Mouse (Mus musculus) thymus, adult 2 months (tissue): Measurements from ENCODE around the gene Ggt5.

Experiments
- CTCF ChIP-seq: fragments of 200-500 bp; IDR thresholded peaks from 2 replicates; pipeline ENCODE4 v1.5.1; 2012; ENCODE audit warnings: mild to moderate bottlenecking, control low read depth, low read length, moderate library complexity, borderline replicate concordance; ENCODE audit not compliant: control insufficient read depth, poor library complexity, insufficient read depth; ENCODE audit errors: extremely low read depth
- POLR2A ChIP-seq: fragments of 200-500 bp; IDR thresholded peaks from 2 replicates; pipeline ENCODE4 v1.6.1; 2012; ENCODE audit warnings: mild to moderate bottlenecking, low read length, control low read depth, moderate library complexity; ENCODE audit not compliant: control insufficient read depth, poor library complexity, insufficient read depth; ENCODE audit errors: extremely low read depth

DNA sequence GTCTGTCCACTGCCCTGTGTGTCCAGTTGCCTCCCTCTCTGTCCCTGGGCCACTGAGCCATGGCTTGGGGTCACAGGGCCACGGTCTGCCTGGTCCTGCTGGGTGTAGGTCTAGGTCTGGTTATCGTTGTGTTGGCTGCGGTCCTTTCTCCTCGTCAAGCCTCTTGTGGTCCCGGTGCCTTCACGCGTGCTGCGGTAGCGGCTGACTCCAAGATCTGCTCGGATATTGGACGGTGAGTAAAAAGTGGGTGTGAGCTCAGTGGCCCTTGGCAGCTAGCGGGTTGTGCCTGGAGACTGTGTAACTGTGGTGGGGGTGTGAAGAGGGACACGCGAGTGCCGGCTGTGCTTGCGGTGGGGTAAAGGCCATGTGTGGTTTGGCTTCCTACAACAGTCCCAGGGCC, 511 bp downstream of the Ggt5 start:
- TF ChIP-seq CTCF (no peak), POLR2A (no peak)
